Mouse (Mus musculus): ENCODE measurements around the gene Papss1. TPM values are rescaled to one million over a fixed set of nuclear protein-coding genes. Genes with fewer than 3 reads are reported as not detected.

Papss1 gene
- polyA plus RNA-seq, 1 experiment from 2014 or later, result 124 TPM

DNA sequence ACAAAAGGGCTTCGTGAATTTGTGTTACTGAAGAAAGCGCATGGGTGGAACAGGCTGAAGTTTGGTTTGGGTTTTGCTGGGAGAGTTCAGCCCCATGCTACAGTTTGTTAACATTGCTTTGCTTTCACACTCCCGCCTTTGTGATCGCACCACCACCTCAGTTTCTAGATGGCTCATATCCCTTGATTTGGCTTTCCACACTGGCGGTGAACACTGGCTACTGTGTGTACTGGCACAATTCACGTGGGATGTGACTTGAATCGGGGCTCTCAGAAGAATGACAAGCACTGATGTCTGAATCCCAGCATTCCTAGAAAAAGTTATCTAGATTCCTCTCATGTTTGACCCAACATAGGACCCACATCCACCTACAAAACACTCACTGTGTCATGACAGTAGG, 126.0 kb downstream of the Papss1 start:
- H3K4me2 ChIP-seq (replicated peaks; ENCODE audit: low read depth, low read length), result no peak overlapping the region
- H3K9ac ChIP-seq (replicated peaks; ENCODE audit: low read length), result no peak overlapping the region
- no peaks in the 10 kb centered on the region for H3K36me3 ChIP-seq (ENCODE audit: insufficient read depth, low read length)
- no peaks in the 10 kb centered on the region for H3K9me3 ChIP-seq (ENCODE audit: low read length)
- H3K4me1 ChIP-seq (ENCODE audit: insufficient read depth, low read length), result no peaks in the 10 kb centered on the region
- ATAC-seq (ENCODE audit: low FRiP score, low TSS enrichment), result no peak
- WGBS, result 91% methylated on average over 7 of the region's 7 CpGs
- H3K4me3 ChIP-seq (ENCODE audit: low read length), result no peak overlapping the region
- no peaks in the 10 kb centered on the region for H3K27me3 ChIP-seq (ENCODE audit: insufficient read depth, low read length)
- H3K27ac ChIP-seq (ENCODE audit: low read length), result no peak overlapping the region

DNA sequence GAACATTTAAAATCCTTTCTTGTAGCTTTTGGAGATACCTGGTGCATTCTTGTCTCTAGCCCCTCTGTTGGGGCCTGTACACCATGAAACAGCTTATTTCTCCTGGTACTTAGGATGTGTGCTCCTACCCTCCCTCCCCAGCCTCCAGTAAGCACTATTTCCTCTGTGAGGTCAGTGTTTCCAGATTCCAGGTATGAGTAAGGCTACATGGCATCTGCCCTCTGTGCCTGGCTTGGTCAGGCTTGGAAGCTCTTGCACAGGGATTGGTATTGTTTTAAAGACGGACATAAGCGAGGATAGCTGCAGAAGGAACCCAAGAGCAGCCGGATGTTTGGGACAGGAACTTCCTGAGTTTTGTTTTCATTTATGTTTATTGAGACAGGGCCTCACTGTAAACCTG, 126.6 kb downstream of the Papss1 start:
- Histone ChIP-seq H3K4me2 (replicated peaks; ENCODE audit: low read depth, low read length) (no peak overlapping the region), H3K27ac (ENCODE audit: low read length) (no peak overlapping the region), H3K9me3 (ENCODE audit: low read length) (no peaks in the 10 kb centered on the region), H3K36me3 (ENCODE audit: insufficient read depth, low read length) (no peaks in the 10 kb centered on the region), H3K4me3 (ENCODE audit: low read length) (no peak overlapping the region), H3K4me1 (ENCODE audit: insufficient read depth, low read length) (no peaks in the 10 kb centered on the region), H3K27me3 (ENCODE audit: insufficient read depth, low read length) (no peaks in the 10 kb centered on the region), H3K9ac (replicated peaks; ENCODE audit: low read length) (no peak overlapping the region)
- WGBS, result 78% methylated on average over 3 of the region's 3 CpGs
- ATAC-seq (ENCODE audit: low FRiP score, low TSS enrichment), result no peak

Other genes starting within 250 kb of the Papss1 start
- 11.1 and 13.2 TPM in 2 replicates for gene Sgms2, start 73.4 kb upstream of the Papss1 start, polyA plus RNA-seq (2015; fragmentation: Nextera tagmentation; extraction: Ambion mirVana)